Mouse (Mus musculus): ENCODE measurements around the gene Itga4. TPM values are rescaled to one million over a fixed set of nuclear protein-coding genes. Genes with fewer than 3 reads are reported as not detected.

The Itga4 gene
- total RNA-seq, 1 experiment from 2014 or later, result 1.2 TPM

Other genes starting within 250 kb of the Itga4 start
- gene Neurod1, start 201.3 kb downstream of the Itga4 start, total RNA-seq (2021), result not detected in 2 replicates
- 1.8 and 2.1 TPM in 2 replicates for gene Cerkl, start 201.4 kb downstream of the Itga4 start, total RNA-seq (2021)

Measured in adrenal gland, postnatal 25 days (tissue).